Mouse (Mus musculus) bone marrow, adult 2 months (tissue): ENCODE data around the gene Slamf6. TPM values are rescaled to one million over a fixed set of nuclear protein-coding genes. Genes with fewer than 3 reads are reported as not detected.

Source experiments
- H3K27ac ChIP-seq: fragments of 200-500 bp; 2 replicates; pipeline ENCODE4 v1.5.1; 2012; ENCODE audit warnings: low read depth, mild to moderate bottlenecking, control low read depth, inconsistent platforms, low read length; ENCODE audit not compliant: control insufficient read depth, poor library complexity, insufficient read depth
- H3K4me1 ChIP-seq: fragments of 200-500 bp; 2 replicates; pipeline ENCODE4 v1.6.1; 2011; ENCODE audit warnings: low read length; ENCODE audit not compliant: control insufficient read depth, insufficient read depth
- H3K4me3 ChIP-seq: fragments of 200-500 bp; replicated peaks from 2 replicates; pipeline ENCODE3; 2011; ENCODE audit warnings: mild to moderate bottlenecking, low read depth, low read length, control low read depth; ENCODE audit not compliant: control insufficient read depth
- CTCF ChIP-seq: fragments of 200-500 bp; IDR thresholded peaks from 2 replicates; pipeline ENCODE4 v1.5.1; 2011; ENCODE audit warnings: low read length, control low read depth; ENCODE audit not compliant: control insufficient read depth, insufficient read depth
- POLR2A ChIP-seq: fragments of 200-500 bp; IDR thresholded peaks from 2 replicates; pipeline ENCODE4 v1.6.1; 2011; ENCODE audit warnings: low read depth, mild to moderate bottlenecking, control low read depth, low read length, borderline replicate concordance; ENCODE audit not compliant: control insufficient read depth
- WGBS: fragments of 180-500 bp; shearing (Covaris S2); methylation state at CpG from one replicate; pipeline ENCODE4 v1.1.7; 2018; 5-methylcytosine and 5-hydroxymethylcytosine counted together
- polyA plus RNA-seq: library from polyadenylated mRNA; stranded (reverse); fragments of >200 nt; gene quantifications from 2 replicates; pipeline ENCODE4 v1.2.4, GENCODE M21; 2011; ENCODE audit warnings: low replicate concordance; ENCODE audit not compliant: missing spikeins, insufficient read depth, insufficient read length

Slamf6 gene
- polyA plus RNA-seq, 1 experiment, result 30.2 TPM

DNA sequence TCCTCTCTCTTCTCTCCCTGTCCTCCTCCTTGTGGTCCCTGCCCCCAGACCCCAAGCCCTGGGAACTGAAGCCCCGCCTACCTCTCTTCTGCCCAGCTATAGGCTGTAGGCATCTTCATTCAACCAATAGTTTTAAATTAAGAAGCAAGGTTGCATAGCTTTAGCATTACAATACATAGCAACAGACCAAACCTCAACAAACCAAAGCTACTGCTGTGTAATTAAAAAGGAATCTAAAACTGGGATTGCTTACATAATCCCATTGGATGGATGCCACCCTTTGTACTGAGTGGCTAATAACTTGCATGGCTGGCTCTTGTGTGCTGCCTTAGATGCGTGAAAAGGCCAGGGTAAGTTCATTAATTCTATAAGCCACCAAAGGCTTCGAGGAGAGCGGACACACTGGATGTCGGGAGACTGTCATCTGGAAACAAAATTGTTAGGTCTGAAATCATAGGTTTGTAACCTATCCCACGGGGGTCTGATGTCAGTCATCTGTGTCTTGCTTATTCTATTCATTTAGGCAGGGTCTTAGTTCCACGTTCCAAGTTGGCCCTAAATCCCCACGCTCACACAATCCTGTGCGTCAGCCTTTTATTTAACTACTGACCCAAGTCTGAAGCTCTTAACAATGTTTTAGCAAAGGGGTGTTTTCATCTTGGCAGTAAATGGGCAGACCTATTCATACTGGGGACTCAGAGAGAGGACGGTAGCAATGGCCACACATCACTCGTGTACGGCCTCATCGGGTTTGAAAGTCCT lies 62.8 kb downstream of the Slamf6 start:
- TF ChIP-seq POLR2A (no peak), CTCF (no peak)
- Histone ChIP-seq H3K4me1 (no peaks in the 10 kb centered on the region), H3K4me3 (no peak overlapping the region), H3K27ac (no peak overlapping the region)
- 86% methylated on average over 13 of the region's 13 CpGs for WGBS

DNA sequence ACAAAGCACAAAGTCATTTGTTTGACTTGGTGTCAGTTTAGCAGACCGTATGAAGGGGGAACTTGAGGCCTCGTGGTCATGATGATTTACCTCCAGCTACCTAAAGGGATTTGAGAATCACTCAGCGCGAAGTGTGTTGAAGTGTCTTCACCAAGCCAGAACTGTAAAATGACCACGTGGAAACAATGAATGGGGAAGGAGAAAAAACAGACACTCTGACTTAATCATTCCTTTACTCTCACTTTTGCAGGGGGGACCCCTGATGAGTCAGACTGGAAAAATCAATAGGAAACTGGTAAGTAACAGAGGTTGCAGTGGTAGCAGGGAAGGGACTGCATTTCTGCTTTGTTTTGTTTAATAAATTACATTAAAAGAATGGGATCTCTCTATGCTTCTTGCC lies 64.9 kb downstream of the Slamf6 start:
- no peaks in the 10 kb centered on the region for H3K4me1 ChIP-seq
- no peak for TF ChIP-seq POLR2A
- no peak for TF ChIP-seq CTCF
- H3K27ac ChIP-seq, result no peak overlapping the region
- WGBS, result 43% methylated on average over 5 of the region's 5 CpGs
- H3K4me3 ChIP-seq, result no peak overlapping the region

DNA sequence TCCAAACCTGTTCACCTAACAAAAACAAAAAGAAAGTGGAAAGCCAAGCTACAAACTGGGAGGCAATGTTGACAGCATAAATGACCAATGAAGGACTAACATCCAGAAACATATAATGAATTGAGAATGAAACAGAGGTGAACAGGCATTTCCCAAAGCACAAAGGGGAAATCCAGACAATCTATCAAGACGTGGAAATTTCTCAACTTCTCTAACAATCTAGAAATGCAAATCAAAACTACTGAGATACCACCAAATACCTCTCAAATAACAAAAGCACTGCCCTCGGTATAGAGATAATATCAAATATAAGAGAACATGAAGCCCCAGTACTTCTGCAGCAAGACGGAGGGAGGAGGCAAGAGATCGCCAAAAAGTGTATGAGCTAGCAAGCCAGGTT lies 65.4 kb downstream of the Slamf6 start:
- TF ChIP-seq POLR2A (no peak), CTCF (no peak)
- no peaks in the 10 kb centered on the region for H3K4me1 ChIP-seq
- H3K27ac ChIP-seq, result no peak overlapping the region
- H3K4me3 ChIP-seq, result no peak overlapping the region
- 61% methylated on average over 4 of the region's 4 CpGs for WGBS

DNA sequence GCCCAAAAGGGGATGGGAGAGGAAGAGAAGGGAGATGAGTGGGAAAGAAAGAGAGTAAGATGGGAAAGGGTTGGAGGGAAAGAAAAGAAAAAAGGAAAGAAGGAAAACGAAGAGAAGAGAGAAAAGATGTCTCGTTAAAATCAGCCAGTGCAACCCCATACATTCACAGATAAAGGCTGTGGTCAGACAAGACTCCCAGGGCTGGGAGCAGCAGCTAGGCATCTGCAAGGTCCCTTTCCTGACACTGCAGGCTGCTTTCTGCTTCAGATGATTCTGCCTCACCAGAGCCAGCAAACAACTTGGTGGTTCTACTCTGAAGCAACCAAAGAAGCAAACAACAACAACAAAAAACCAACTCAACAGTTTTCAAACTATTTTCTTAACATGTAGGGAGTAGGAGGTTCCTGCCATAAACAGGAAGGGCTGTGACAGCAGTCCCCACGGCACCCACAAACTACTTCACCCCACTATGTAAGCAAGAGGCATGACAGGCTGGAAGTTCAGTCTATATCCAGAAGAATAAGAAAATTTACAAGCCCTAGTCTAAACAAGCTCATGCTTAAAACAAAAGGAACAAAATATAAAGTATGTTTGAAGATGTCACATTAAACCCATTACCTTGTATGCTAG lies 66.2 kb downstream of the Slamf6 start:
- no peaks in the 10 kb centered on the region for H3K4me1 ChIP-seq
- 12% methylated on average over 3 of the region's 3 CpGs for WGBS
- TF ChIP-seq CTCF, result no peak
- TF ChIP-seq POLR2A, result no peak

DNA sequence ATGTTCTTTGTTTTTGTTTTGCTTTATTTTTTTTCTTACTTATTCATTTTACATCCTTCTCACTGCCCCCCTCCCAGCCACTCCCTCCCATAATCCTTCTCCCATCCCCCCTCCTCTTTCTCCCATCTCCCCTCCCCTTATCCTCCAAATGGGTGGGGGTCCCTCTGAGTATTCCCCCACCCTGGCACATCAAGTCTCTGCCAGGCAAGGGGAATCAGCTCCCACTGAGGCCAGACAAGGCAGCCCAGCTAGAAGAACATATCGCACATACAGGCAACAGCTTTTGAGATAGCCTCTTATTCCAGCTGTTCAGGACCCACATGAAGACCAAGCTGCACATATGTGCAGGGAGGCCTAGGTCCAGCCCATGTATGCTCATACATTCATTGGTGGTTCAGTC lies 66.8 kb downstream of the Slamf6 start:
- 79% methylated on average over 1 of the region's 1 CpGs for WGBS
- no peaks in the 10 kb centered on the region for H3K4me1 ChIP-seq
- no peak overlapping the region for H3K4me3 ChIP-seq
- TF ChIP-seq CTCF, result no peak
- no peak for TF ChIP-seq POLR2A
- no peak overlapping the region for H3K27ac ChIP-seq

More for the DNA sequence above, 66.2 kb downstream of the Slamf6 start:
- Histone ChIP-seq H3K27ac (no peak overlapping the region), H3K4me3 (no peak overlapping the region)

DNA sequence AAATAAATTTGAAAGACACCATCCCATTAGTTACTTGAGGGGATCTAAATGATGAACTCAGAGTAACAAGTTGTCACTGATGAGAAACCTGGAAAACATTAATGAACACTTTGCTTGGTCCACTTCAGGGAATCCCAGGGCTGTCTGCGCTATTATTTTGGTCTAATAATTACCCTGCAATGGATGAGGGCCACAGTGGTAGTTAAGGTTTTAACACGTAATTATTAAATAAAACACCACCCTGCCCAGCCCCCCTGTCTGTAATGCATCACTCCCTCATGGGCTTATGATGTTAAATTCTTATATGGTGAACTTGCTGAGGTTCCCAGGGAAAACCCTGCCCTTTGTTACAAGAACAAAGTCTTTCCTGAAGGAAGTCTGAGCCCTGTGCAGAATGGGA lies 74.6 kb downstream of the Slamf6 start:
- WGBS, result 89% methylated on average over 2 of the region's 2 CpGs
- TF ChIP-seq POLR2A, result no peak
- TF ChIP-seq CTCF, result no peak
- no peak overlapping the region for H3K4me3 ChIP-seq
- H3K4me1 ChIP-seq, result peaks cover 1% of the 10 kb centered on the region; the same call in 1 of the 2 replicates
- no peak overlapping the region for H3K27ac ChIP-seq

DNA sequence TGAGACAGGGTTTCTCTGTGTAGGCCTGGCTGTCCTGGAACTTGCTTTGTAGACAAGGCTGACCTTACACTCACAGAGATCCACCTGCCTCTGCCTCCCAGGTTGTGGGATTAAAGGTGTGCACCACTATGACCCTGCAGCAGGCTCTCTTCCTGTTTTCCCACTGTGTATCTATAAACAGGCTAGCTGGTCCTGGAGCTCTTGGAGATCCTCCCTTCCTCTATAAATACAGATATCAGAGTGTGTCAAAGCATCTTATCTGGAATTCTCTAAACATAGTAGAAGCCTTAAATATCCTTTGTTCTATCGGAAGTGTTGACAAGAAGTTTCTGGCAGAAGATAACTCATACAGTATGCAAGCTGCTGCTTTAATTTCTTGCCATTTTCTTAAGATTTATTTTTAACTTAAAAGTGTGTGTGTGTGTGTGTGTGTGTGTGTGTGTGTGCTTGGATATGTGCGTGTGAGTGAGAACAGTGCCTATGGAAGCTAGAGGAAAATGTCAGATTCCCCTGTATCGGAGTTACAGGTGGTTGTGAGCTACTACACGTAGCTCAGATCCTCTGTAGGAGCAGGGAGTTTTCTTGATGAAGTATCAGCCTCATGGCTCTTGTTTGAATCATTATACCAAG lies 75.7 kb downstream of the Slamf6 start:
- TF ChIP-seq POLR2A (no peak), CTCF (no peak)
- no peak overlapping the region for H3K27ac ChIP-seq
- WGBS, result 84% methylated on average over 4 of the region's 4 CpGs
- no peak overlapping the region for H3K4me3 ChIP-seq
- H3K4me1 ChIP-seq, result peaks cover 1% of the 10 kb centered on the region; the same call in 1 of the 2 replicates

DNA sequence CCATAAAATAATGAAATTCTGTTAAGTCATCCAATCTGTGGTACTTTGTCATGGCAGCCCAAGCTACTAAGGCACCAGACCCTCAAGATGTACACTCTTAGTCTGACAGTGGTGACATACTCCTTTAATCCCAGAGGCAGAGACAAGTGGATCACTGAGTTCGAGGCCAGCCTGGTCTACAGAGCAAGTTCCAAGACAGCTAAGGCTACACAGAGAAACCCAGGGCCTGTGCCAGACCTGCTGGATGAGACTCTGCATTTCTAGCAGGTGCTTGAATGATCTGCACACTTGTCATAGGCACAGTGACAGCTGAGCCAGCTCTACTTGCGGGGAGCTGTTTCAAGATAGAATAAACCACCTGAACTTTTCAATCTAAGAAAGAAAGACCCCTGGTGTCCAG lies 77.2 kb downstream of the Slamf6 start:
- Histone ChIP-seq H3K4me1 (peaks cover 1% of the 10 kb centered on the region; the same call in 1 of the 2 replicates), H3K27ac (no peak overlapping the region), H3K4me3 (no peak overlapping the region)
- TF ChIP-seq CTCF (no peak), POLR2A (no peak)
- 67% methylated on average over 2 of the region's 2 CpGs for WGBS
